Mouse (Mus musculus): ENCODE data around the gene Pnkd. TPM values are rescaled to one million over a fixed set of nuclear protein-coding genes. Genes with fewer than 3 reads are reported as not detected.
A peak's percentile ranks its signal among the peaks of the same experiment; 100 is the strongest.

The Pnkd gene
- polyA plus RNA-seq, 1 experiment from 2014 or later: 169 TPM

- H3K27me3 ChIP-seq (ENCODE audit: insufficient read depth, low read length): no peaks in the 10 kb centered on the region
- DNase-seq (ENCODE audit: low spot score) (no peak), ATAC-seq (replicated peaks; ENCODE audit: low FRiP score, low read depth) (no peak)
- TF ChIP-seq CTCF (IDR thresholded peaks at IDR 0.05; ENCODE audit: low read depth): no peak
- H3K4me2 ChIP-seq (ENCODE audit: low read length): peak overlapping the region; percentile 55
- H3K4me1 ChIP-seq (replicated peaks; ENCODE audit: insufficient read depth, low read length): peaks cover 17% of the 10 kb centered on the region
- H3K9ac ChIP-seq (ENCODE audit: low read depth, low read length): peak overlapping the region; percentile 32; the same call in 1 of the 2 replicates
- H3K4me3 ChIP-seq (replicated peaks; ENCODE audit: low read depth, low read length): peak overlapping the region; percentile 32
- H3K36me3 ChIP-seq (ENCODE audit: insufficient read depth, low read length): no peaks in the 10 kb centered on the region
- H3K9me3 ChIP-seq (replicated peaks; ENCODE audit: low read length): no peaks in the 10 kb centered on the region
- WGBS: 40% methylated on average over 7 of the region's 10 CpGs
- H3K27ac ChIP-seq: peak overlapping the region; percentile 93
Measured at GRCm38 (mm10) chr1:74386363-74386713, 101.6 kb downstream of the Pnkd start.

GRCm38 (mm10) chr1:74386714-74387385 lies 102.1 kb downstream of the Pnkd start:
- Histone ChIP-seq H3K4me3 (replicated peaks; ENCODE audit: low read depth, low read length) (peak overlapping the region; percentile 32), H3K4me2 (ENCODE audit: low read length) (peak overlapping the region; percentile 55), H3K9ac (ENCODE audit: low read depth, low read length) (peak overlapping the region; percentile 32; the same call in 1 of the 2 replicates), H3K36me3 (ENCODE audit: insufficient read depth, low read length) (no peaks in the 10 kb centered on the region), H3K9me3 (replicated peaks; ENCODE audit: low read length) (no peaks in the 10 kb centered on the region), H3K4me1 (replicated peaks; ENCODE audit: insufficient read depth, low read length) (peaks cover 17% of the 10 kb centered on the region), H3K27ac (peak overlapping the region; percentile 93), H3K27me3 (ENCODE audit: insufficient read depth, low read length) (no peaks in the 10 kb centered on the region)
- DNase-seq (ENCODE audit: low spot score) (peak; percentile 97), ATAC-seq (replicated peaks; ENCODE audit: low FRiP score, low read depth) (peak; percentile 91)
- peak; percentile 69 for TF ChIP-seq CTCF (IDR thresholded peaks at IDR 0.05; ENCODE audit: low read depth)
- WGBS: 0% methylated on average over 26 of the region's 26 CpGs

GRCm38 (mm10) chr1:74387386-74387988 lies 102.8 kb downstream of the Pnkd start:
- Histone ChIP-seq H3K4me2 (ENCODE audit: low read length) (peak overlapping the region; percentile 55; the same call in 1 of the 2 replicates), H3K36me3 (ENCODE audit: insufficient read depth, low read length) (no peaks in the 10 kb centered on the region), H3K4me3 (replicated peaks; ENCODE audit: low read depth, low read length) (peak overlapping the region; percentile 32; the same call in 1 of the 2 replicates), H3K27ac (peak overlapping the region; percentile 93), H3K4me1 (replicated peaks; ENCODE audit: insufficient read depth, low read length) (peaks cover 19% of the 10 kb centered on the region), H3K27me3 (ENCODE audit: insufficient read depth, low read length) (no peaks in the 10 kb centered on the region), H3K9ac (ENCODE audit: low read depth, low read length) (peak overlapping the region; percentile 32; the same call in 1 of the 2 replicates), H3K9me3 (replicated peaks; ENCODE audit: low read length) (no peaks in the 10 kb centered on the region)
- no peak for DNase-seq (ENCODE audit: low spot score)
- WGBS: 51% methylated on average over 15 of the region's 15 CpGs
- no peak for TF ChIP-seq CTCF (IDR thresholded peaks at IDR 0.05; ENCODE audit: low read depth)
- no peak for ATAC-seq (replicated peaks; ENCODE audit: low FRiP score, low read depth)

- no peak for ATAC-seq (replicated peaks; ENCODE audit: low FRiP score, low read depth)
- DNase-seq (ENCODE audit: low spot score): no peak
- H3K9me3 ChIP-seq (replicated peaks; ENCODE audit: low read length): no peaks in the 10 kb centered on the region
- no peak overlapping the region for H3K4me2 ChIP-seq (ENCODE audit: low read length)
- no peak overlapping the region for H3K9ac ChIP-seq (ENCODE audit: low read depth, low read length)
- H3K36me3 ChIP-seq (ENCODE audit: insufficient read depth, low read length): no peaks in the 10 kb centered on the region
- peaks cover 26% of the 10 kb centered on the region for H3K4me1 ChIP-seq (replicated peaks; ENCODE audit: insufficient read depth, low read length)
- no peak overlapping the region for H3K27ac ChIP-seq
- no peak for TF ChIP-seq CTCF (IDR thresholded peaks at IDR 0.05; ENCODE audit: low read depth)
- WGBS: 75% methylated on average over 7 of the region's 7 CpGs
- no peak overlapping the region for H3K4me3 ChIP-seq (replicated peaks; ENCODE audit: low read depth, low read length)
- no peaks in the 10 kb centered on the region for H3K27me3 ChIP-seq (ENCODE audit: insufficient read depth, low read length)
Measured at GRCm38 (mm10) chr1:74388398-74388920, 103.7 kb downstream of the Pnkd start.

- peak overlapping the region; percentile 100 for H3K27ac ChIP-seq
- no peaks in the 10 kb centered on the region for H3K27me3 ChIP-seq (ENCODE audit: insufficient read depth, low read length)
- peak overlapping the region; percentile 59 for H3K4me2 ChIP-seq (ENCODE audit: low read length)
- DNase-seq (ENCODE audit: low spot score) (peak; percentile 58), ATAC-seq (replicated peaks; ENCODE audit: low FRiP score, low read depth) (no peak)
- H3K36me3 ChIP-seq (ENCODE audit: insufficient read depth, low read length): peaks cover 12% of the 10 kb centered on the region
- H3K4me3 ChIP-seq (replicated peaks; ENCODE audit: low read depth, low read length): 0 out of 2 replicates have a peak overlapping the region, but pooled peaks have one; percentile 7
- TF ChIP-seq CTCF (IDR thresholded peaks at IDR 0.05; ENCODE audit: low read depth): no peak
- no peaks in the 10 kb centered on the region for H3K9me3 ChIP-seq (replicated peaks; ENCODE audit: low read length)
- 5% methylated on average over 29 of the region's 29 CpGs for WGBS
- H3K9ac ChIP-seq (ENCODE audit: low read depth, low read length): peak overlapping the region; percentile 46; the same call in 1 of the 2 replicates
- H3K4me1 ChIP-seq (replicated peaks; ENCODE audit: insufficient read depth, low read length): peaks cover 29% of the 10 kb centered on the region
Measured at GRCm38 (mm10) chr1:74389831-74390286, 105.1 kb downstream of the Pnkd start.

- DNase-seq (ENCODE audit: low spot score) (peak; percentile 63), ATAC-seq (replicated peaks; ENCODE audit: low FRiP score, low read depth) (no peak)
- Histone ChIP-seq H3K36me3 (ENCODE audit: insufficient read depth, low read length) (peaks cover 15% of the 10 kb centered on the region), H3K27me3 (ENCODE audit: insufficient read depth, low read length) (no peaks in the 10 kb centered on the region), H3K4me2 (ENCODE audit: low read length) (peak overlapping the region; percentile 59), H3K27ac (peak overlapping the region; percentile 100), H3K9me3 (replicated peaks; ENCODE audit: low read length) (no peaks in the 10 kb centered on the region), H3K9ac (ENCODE audit: low read depth, low read length) (peak overlapping the region; percentile 46; the same call in 1 of the 2 replicates), H3K4me3 (replicated peaks; ENCODE audit: low read depth, low read length) (peak overlapping the region; percentile 7; the same call in 1 of the 2 replicates), H3K4me1 (replicated peaks; ENCODE audit: insufficient read depth, low read length) (peaks cover 29% of the 10 kb centered on the region)
- peak; percentile 77 for TF ChIP-seq CTCF (IDR thresholded peaks at IDR 0.05; ENCODE audit: low read depth)
- WGBS: 4% methylated on average over 21 of the region's 21 CpGs
Measured at GRCm38 (mm10) chr1:74390287-74390906, 105.7 kb downstream of the Pnkd start.

Data from kidney, postnatal 0 days (tissue).